Mouse (Mus musculus) liver, embryonic 14.5 days (tissue): ENCODE data around the gene Hnrnpll.

Experiments used
- CTCF ChIP-seq: IDR thresholded peaks from 2 replicates; pipeline ENCODE4 v1.5.1; 2016; ENCODE audit warnings: antibody characterized with exemption, low read depth, control low read depth
- EP300 ChIP-seq: IDR thresholded peaks from 2 replicates; pipeline ENCODE4 v1.6.1; 2016; ENCODE audit warnings: antibody characterized with exemption, low read depth

DNA sequence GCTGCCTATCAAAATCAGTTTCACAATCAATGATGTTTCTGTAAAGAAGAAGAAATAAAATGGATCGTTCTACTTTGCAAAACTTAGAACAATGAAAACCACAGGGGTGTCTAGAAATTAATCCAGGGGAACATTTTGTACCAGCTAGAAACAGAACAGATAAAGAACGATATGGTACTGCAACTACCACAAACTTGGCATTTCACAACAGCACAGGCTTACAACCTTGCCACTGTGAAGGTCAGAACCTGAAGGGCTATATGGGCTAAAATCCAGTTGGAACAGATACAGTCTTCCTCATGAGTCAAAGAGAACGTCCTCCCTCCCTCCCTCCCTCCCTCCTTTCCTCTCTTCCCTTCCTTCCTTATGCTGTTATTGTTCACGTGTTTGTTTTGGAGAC lies 28.4 kb upstream of the Hnrnpll start:
- TF ChIP-seq EP300 = no peak
- no peak for TF ChIP-seq CTCF
